9 mouse cellular contexts compared by ENCODE assay signal in the genomic region with DNA sequence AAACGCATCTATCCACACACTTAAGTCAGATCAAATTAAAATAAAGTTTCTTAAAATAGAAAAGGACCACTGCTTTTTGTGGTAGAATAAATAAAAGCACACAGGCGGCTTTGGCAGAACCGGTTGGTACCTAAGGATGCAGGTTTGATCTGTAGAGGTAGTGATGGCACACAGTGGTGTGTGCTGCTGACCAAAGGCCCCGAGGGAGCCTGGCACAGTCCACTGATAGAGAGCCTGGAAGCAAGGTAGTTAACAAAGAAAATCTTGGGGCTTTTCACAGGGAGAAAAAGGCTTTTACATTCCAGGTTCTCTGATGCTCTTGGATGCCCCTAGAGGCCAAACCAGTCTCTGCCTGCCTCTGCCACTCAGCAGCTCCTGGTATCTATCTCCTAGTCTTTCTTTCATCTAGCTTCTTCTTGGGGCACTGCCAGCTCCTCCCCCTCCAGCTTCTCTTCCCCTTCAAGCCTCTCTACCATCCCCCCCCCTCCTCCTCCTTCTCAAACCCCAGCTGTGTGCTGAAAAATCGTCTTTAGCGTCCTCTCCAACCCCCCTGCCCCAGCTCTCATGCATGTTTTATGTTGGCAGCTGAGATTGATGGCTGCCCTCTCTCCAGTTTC.
DNase-seq lines count a peak whose midpoint lies in the region; ATAC-seq lines count a peak whose summit lies in the region.
"Had no signal": no experiment of that assay in that cellular context is flagged by ENCODE, and none has a peak within 500 bp of the region (broad histone marks: within the 10 kb centered on the region; RNA-seq: fewer than 3 reads in every experiment).

No protein-coding gene starts in this region.

- H3K4me2 ChIP-seq in forebrain, embryonic 16.5 days (ENCODE audit: low read length), result no peak overlapping the region
- peak overlapping the region; percentile 11; the same call in 1 of the 2 replicates for H3K4me2 ChIP-seq in limb, embryonic 13.5 days (replicated peaks)
- H3K4me2 ChIP-seq in neural tube, embryonic 12.5 days (replicated peaks), result peak overlapping the region; percentile 22
- H3K4me2 ChIP-seq: stomach, embryonic 15.5 days had no signal

- no peaks in the 10 kb centered on the region for H3K36me3 ChIP-seq in forebrain, embryonic 16.5 days (ENCODE audit: control insufficient read depth, insufficient read depth)
- no peaks in the 10 kb centered on the region for H3K36me3 ChIP-seq in limb, embryonic 13.5 days
- no peaks in the 10 kb centered on the region for H3K36me3 ChIP-seq in neural tube, embryonic 12.5 days
- H3K36me3 ChIP-seq: stomach, embryonic 15.5 days had no signal

- peak; percentile 66 for ATAC-seq in forebrain, embryonic 16.5 days
- ATAC-seq in limb, embryonic 13.5 days (ENCODE audit: low FRiP score, low read depth), result no peak; the same call in 1 of the 2 replicates
- peak; percentile 54 for ATAC-seq in neural tube, embryonic 12.5 days (ENCODE audit: low FRiP score, low read depth)

- no peak overlapping the region for H3K4me3 ChIP-seq in forebrain, embryonic 16.5 days (replicated peaks; ENCODE audit: low read length)
- no peak overlapping the region for H3K4me3 ChIP-seq in limb, embryonic 13.5 days
- H3K4me3 ChIP-seq in neural tube, embryonic 12.5 days, result no peak overlapping the region
- H3K4me3 ChIP-seq: stomach, embryonic 15.5 days had no signal

- H3K9me3 ChIP-seq in forebrain, embryonic 16.5 days (ENCODE audit: control insufficient read depth, low read length), result no peaks in the 10 kb centered on the region
- H3K9me3 ChIP-seq in limb, embryonic 13.5 days, result no peaks in the 10 kb centered on the region
- H3K9me3 ChIP-seq in neural tube, embryonic 12.5 days, result no peaks in the 10 kb centered on the region
- H3K9me3 ChIP-seq: stomach, embryonic 15.5 days had no signal

- H3K27me3 ChIP-seq in forebrain, embryonic 16.5 days (replicated peaks; ENCODE audit: control insufficient read depth, insufficient read depth, low read length), result no peaks in the 10 kb centered on the region
- no peaks in the 10 kb centered on the region for H3K27me3 ChIP-seq in limb, embryonic 13.5 days
- no peaks in the 10 kb centered on the region for H3K27me3 ChIP-seq in neural tube, embryonic 12.5 days (replicated peaks)
- H3K27me3 ChIP-seq: stomach, embryonic 15.5 days had no signal

- WGBS in forebrain, embryonic 16.5 days, result 34% methylated on average over 6 of the region's 6 CpGs
- WGBS in limb, embryonic 13.5 days, result 40% methylated on average over 6 of the region's 6 CpGs
- 32% methylated on average over 6 of the region's 6 CpGs for WGBS in neural tube, embryonic 12.5 days

- H3K4me1 ChIP-seq in forebrain, embryonic 16.5 days (replicated peaks; ENCODE audit: control insufficient read depth, insufficient read depth, low read length), result peaks cover 26% of the 10 kb centered on the region
- H3K4me1 ChIP-seq in limb, embryonic 13.5 days, result peaks cover 8% of the 10 kb centered on the region; the same call in 1 of the 2 replicates
- peaks cover 68% of the 10 kb centered on the region for H3K4me1 ChIP-seq in neural tube, embryonic 12.5 days

- H3K27ac ChIP-seq in forebrain, embryonic 16.5 days (ENCODE audit: low read length), result peak overlapping the region; percentile 92
- H3K27ac ChIP-seq in limb, embryonic 13.5 days, result 0 out of 2 replicates have a peak overlapping the region, but pooled peaks have one; percentile 6
- H3K27ac ChIP-seq in neural tube, embryonic 12.5 days, result peak overlapping the region; percentile 79
- H3K27ac ChIP-seq: stomach, embryonic 15.5 days had no signal

- peak; percentile 30 to 37 for DNase-seq in urinary bladder, adult 18-20 months (ENCODE audit: low spot score in 2 of 2)
- no peak for DNase-seq in urinary bladder, postnatal 10 days (ENCODE audit: low spot score)
- DNase-seq in cerebellum, adult 11-12 months, result peak; percentile 74
- peak; percentile 56 for DNase-seq in kidney, adult 9 months
- DNase-seq in yolk sac, embryonic 10.5 days (ENCODE audit: low spot score), result peak; percentile 33

- peak overlapping the region; percentile 52; the same call in 1 of the 2 replicates for H3K9ac ChIP-seq in forebrain, embryonic 16.5 days (replicated peaks; ENCODE audit: low read depth, low read length)
- H3K9ac ChIP-seq in limb, embryonic 13.5 days, result no peak overlapping the region
- H3K9ac ChIP-seq in neural tube, embryonic 12.5 days, result peak overlapping the region; percentile 42; the same call in 1 of the 2 replicates
- H3K9ac ChIP-seq: stomach, embryonic 15.5 days had no signal

Comparison
In these comparisons a context has a peak if more than half of its experiments do, and no peak if none do; other contexts are left out.
1. H3K27ac ChIP-seq: peak in every context shown above with its lines; median percentile 92 in forebrain, embryonic 16.5 days; 79 in neural tube, embryonic 12.5 days; 6 in limb, embryonic 13.5 days.